Mouse (Mus musculus) MEL (cell line): ENCODE data around the gene Trim47. TPM values are rescaled to one million over a fixed set of nuclear protein-coding genes. Genes with fewer than 3 reads are reported as not detected.

Experiments
- DNase-seq: peaks from one replicate; pipeline ENCODE4 v3.0.0; 2011; ENCODE audit warnings: low read depth, low spot score
- H3K27ac ChIP-seq: 2 replicates; pipeline ENCODE4 v1.5.1; 2012; ENCODE audit warnings: low read depth, mild to moderate bottlenecking, control low read depth, low read length, moderate library complexity; ENCODE audit not compliant: control insufficient read depth
- H3K27me3 ChIP-seq, 2 experiments: fragments of 150-350 bp in 1 of 2; sonication (generic) in 1 of 2; 2 replicates each; pipeline ENCODE4 v1.6.1; 2012; ENCODE audit warnings: low read length in 2 of 2, mild to moderate bottlenecking in 2 of 2, improper control_type of control experiment in 1 of 2, moderate library complexity in 1 of 2; ENCODE audit not compliant: insufficient read depth in 2 of 2, control insufficient read depth in 1 of 2
- H3K36me3 ChIP-seq, 2 experiments: 2 replicates each; pipeline ENCODE4 v1.6.1; 2012 to 2014; ENCODE audit warnings: low read length in 2 of 2, improper control_type of control experiment in 1 of 2, inconsistent platforms in 1 of 2, mild to moderate bottlenecking in 1 of 2; ENCODE audit not compliant: insufficient read depth in 2 of 2, control insufficient read depth in 1 of 2
- H3K4me1 ChIP-seq, 2 experiments: fragments of 150-350 bp in 1 of 2; sonication (generic) in 1 of 2; 2 replicates each; pipeline ENCODE4 v1.6.1; 2012; ENCODE audit warnings: low read length in 2 of 2, improper control_type of control experiment in 1 of 2, mild to moderate bottlenecking in 1 of 2; ENCODE audit not compliant: insufficient read depth in 2 of 2, control insufficient read depth in 1 of 2
- H3K4me3 ChIP-seq, 2 experiments: fragments of 150-350 bp in 1 of 2; sonication (generic) in 1 of 2; 2 replicates each; pipeline ENCODE4 v1.5.1; 2012; ENCODE audit warnings: low read depth in 2 of 2, low read length in 2 of 2, mild to moderate bottlenecking in 2 of 2, moderate library complexity in 2 of 2, control low read depth in 1 of 2, improper control_type of control experiment in 1 of 2; ENCODE audit not compliant: control insufficient read depth in 1 of 2, insufficient read depth in 1 of 2
- H3K79me2 ChIP-seq: 2 replicates; pipeline ENCODE4 v1.6.1; 2012; ENCODE audit warnings: mild to moderate bottlenecking, low read length, moderate library complexity; ENCODE audit not compliant: control insufficient read depth, poor library complexity, insufficient read depth
- H3K9ac ChIP-seq: 2 replicates; pipeline ENCODE4 v1.6.1; 2012; ENCODE audit warnings: low read depth, mild to moderate bottlenecking, control low read depth, low read length, moderate library complexity; ENCODE audit not compliant: control insufficient read depth, poor library complexity, severe bottlenecking
- H3K9me3 ChIP-seq: fragments of 150-350 bp; sonication (generic); replicated peaks from 2 replicates; pipeline ENCODE4 v1.6.1; 2012; ENCODE audit warnings: mild to moderate bottlenecking, low read length, improper control_type of control experiment, moderate library complexity; ENCODE audit not compliant: insufficient read depth
- BHLHE40 ChIP-seq: IDR thresholded peaks from 2 replicates; pipeline ENCODE4 v1.6.1; 2012; ENCODE audit warnings: low read depth, mild to moderate bottlenecking, inconsistent platforms, low read length, improper control_type of control experiment, borderline replicate concordance
- CHD2 ChIP-seq: IDR thresholded peaks from 2 replicates; pipeline ENCODE4 v1.6.1; 2011; ENCODE audit warnings: low read length, improper control_type of control experiment
- CTCF ChIP-seq, 3 experiments: IDR thresholded peaks in 2 of 3; conservative IDR thresholded peaks in 1 of 3; 2 replicates each; pipeline ENCODE4 v1.5.1; 2011 to 2012; ENCODE audit warnings: low read length in 3 of 3, low read depth in 2 of 3, mild to moderate bottlenecking in 2 of 3, improper control_type of control experiment in 1 of 3, inconsistent platforms in 1 of 3, mixed read lengths in 1 of 3, moderate library complexity in 1 of 3; ENCODE audit not compliant: control insufficient read depth in 1 of 3, insufficient read depth in 1 of 3, poor library complexity in 1 of 3, severe bottlenecking in 1 of 3
- ELF1 ChIP-seq: IDR thresholded peaks from 2 replicates; pipeline ENCODE4 v1.6.1; 2014; ENCODE audit warnings: low read depth, mild to moderate bottlenecking, inconsistent platforms, low read length, improper control_type of control experiment, moderate library complexity
- EP300 ChIP-seq, 2 experiments: IDR thresholded peaks; 2 replicates each; pipeline ENCODE4 v1.6.1; 2011; ENCODE audit warnings: improper control_type of control experiment in 2 of 2, low read length in 2 of 2, low read depth in 1 of 2, mild to moderate bottlenecking in 1 of 2
- ETS1 ChIP-seq: IDR thresholded peaks from 2 replicates; pipeline ENCODE4 v1.6.1; 2012; ENCODE audit warnings: low read depth, mild to moderate bottlenecking, inconsistent platforms, low read length, improper control_type of control experiment, moderate library complexity
- GABPA ChIP-seq: IDR thresholded peaks from 2 replicates; pipeline ENCODE4 v1.6.1; 2012; ENCODE audit warnings: low read depth, mild to moderate bottlenecking, inconsistent platforms, low read length, improper control_type of control experiment, moderate library complexity
- MAX ChIP-seq: IDR thresholded peaks from 2 replicates; pipeline ENCODE4 v1.6.1; 2011; ENCODE audit warnings: low read length, improper control_type of control experiment
- MAZ ChIP-seq: IDR thresholded peaks from 2 replicates; pipeline ENCODE4 v1.6.1; 2012; ENCODE audit warnings: low read depth, mild to moderate bottlenecking, inconsistent platforms, low read length, improper control_type of control experiment
- MEF2A ChIP-seq: IDR thresholded peaks from 2 replicates; pipeline ENCODE4 v1.6.1; 2014; ENCODE audit warnings: low read depth, mild to moderate bottlenecking, inconsistent platforms, low read length, improper control_type of control experiment; ENCODE audit not compliant: poor library complexity, insufficient replicate concordance, severe bottlenecking; ENCODE audit errors: extremely low read depth
- MXI1 ChIP-seq: IDR thresholded peaks from 2 replicates; pipeline ENCODE4 v1.6.1; 2011; ENCODE audit warnings: mild to moderate bottlenecking, low read depth, low read length, improper control_type of control experiment
- MYC ChIP-seq: IDR thresholded peaks from 2 replicates; pipeline ENCODE4 v1.6.1; 2011; ENCODE audit warnings: low read depth, mild to moderate bottlenecking, low read length, improper control_type of control experiment, moderate library complexity
- NELFE ChIP-seq: IDR thresholded peaks from 2 replicates; pipeline ENCODE4 v1.6.1; 2011; ENCODE audit warnings: low read depth, low read length, improper control_type of control experiment
- POLR2A ChIP-seq, 2 experiments: IDR thresholded peaks; 2 replicates each; pipeline ENCODE4 v1.6.1; 2011 to 2012; ENCODE audit warnings: low read length in 2 of 2, mild to moderate bottlenecking in 2 of 2, control low read depth in 1 of 2, improper control_type of control experiment in 1 of 2, low read depth in 1 of 2, moderate library complexity in 1 of 2; ENCODE audit not compliant: control insufficient read depth in 1 of 2, insufficient read depth in 1 of 2, poor library complexity in 1 of 2
- POLR2AphosphoS2 ChIP-seq: IDR thresholded peaks from 2 replicates; pipeline ENCODE4 v1.6.1; 2011; ENCODE audit warnings: low read length, improper control_type of control experiment
- POLR2AphosphoS5 ChIP-seq: IDR thresholded peaks from 2 replicates; pipeline ENCODE4 v1.6.1; 2012; ENCODE audit warnings: low read depth, borderline replicate concordance, mild to moderate bottlenecking, inconsistent platforms, low read length, moderate library complexity, mixed read lengths
- RAD21 ChIP-seq: IDR thresholded peaks from 2 replicates; pipeline ENCODE4 v1.6.1; 2011; ENCODE audit warnings: mild to moderate bottlenecking, low read depth, low read length, improper control_type of control experiment
- SIN3A ChIP-seq: IDR thresholded peaks from 2 replicates; pipeline ENCODE4 v1.6.1; 2012; ENCODE audit warnings: low read length, improper control_type of control experiment, inconsistent platforms
- SMC3 ChIP-seq: IDR thresholded peaks from 2 replicates; pipeline ENCODE4 v1.6.1; 2011; ENCODE audit warnings: low read depth, low read length, improper control_type of control experiment
- TAL1 ChIP-seq: IDR thresholded peaks from 2 replicates; pipeline ENCODE4 v1.6.1; 2012; ENCODE audit warnings: mild to moderate bottlenecking, inconsistent platforms, low read length, moderate library complexity, mixed read lengths
- TBP ChIP-seq: IDR thresholded peaks from 2 replicates; pipeline ENCODE4 v1.8.0; 2011; ENCODE audit warnings: low read depth, low read length, improper control_type of control experiment
- TCF12 ChIP-seq: IDR thresholded peaks from 2 replicates; pipeline ENCODE4 v1.6.1; 2014; ENCODE audit warnings: low read depth, mild to moderate bottlenecking, inconsistent platforms, low read length, improper control_type of control experiment, moderate library complexity
- USF1 ChIP-seq: IDR thresholded peaks from 2 replicates; pipeline ENCODE4 v1.6.1; 2014; ENCODE audit warnings: low read depth, mild to moderate bottlenecking, inconsistent platforms, low read length, improper control_type of control experiment, moderate library complexity
- USF2 ChIP-seq, 2 experiments: IDR thresholded peaks; 2 replicates each; pipeline ENCODE4 v1.6.1; 2011 to 2012; ENCODE audit warnings: improper control_type of control experiment in 2 of 2, low read length in 2 of 2, borderline replicate concordance in 1 of 2, inconsistent platforms in 1 of 2, low read depth in 1 of 2, mild to moderate bottlenecking in 1 of 2; ENCODE audit not compliant: insufficient read depth in 1 of 2
- ZC3H11A ChIP-seq: IDR thresholded peaks from 2 replicates; pipeline ENCODE4 v1.6.1; 2012; ENCODE audit warnings: low read depth, mild to moderate bottlenecking, inconsistent platforms, low read length, improper control_type of control experiment
- ZNF384 ChIP-seq: IDR thresholded peaks from 2 replicates; pipeline ENCODE4 v1.6.1; 2012; ENCODE audit warnings: low read depth, mild to moderate bottlenecking, inconsistent platforms, low read length, improper control_type of control experiment
- polyA plus RNA-seq, 2 experiments: library from polyadenylated mRNA; stranded (reverse) in 1 of 2; unstranded in 1 of 2; fragments of >175 nt in 1 of 2; fragments of >200 nt in 1 of 2; gene quantifications; 2 replicates each; pipeline versions ENCODE4 v1.2.1 to v1.2.4; 2012; ENCODE audit warnings: low replicate concordance in 2 of 2, low read depth in 1 of 2; ENCODE audit not compliant: insufficient read length in 2 of 2, insufficient read depth in 1 of 2, missing spikeins in 1 of 2
- total RNA-seq: library from RNA; depleted of rRNA; stranded (reverse); fragments of 300-350 nt; gene quantifications from 2 replicates; pipeline ENCODE4 v1.2.3, GENCODE M21; 2012

The Trim47 gene
- total and polyA plus RNA-seq, 3 experiments = 5.6 to 6.7 TPM; not detected in 1

- Histone ChIP-seq H3K4me1 (peaks cover 10 to 39% of the 10 kb centered on the region in 2 experiments), H3K79me2 (peaks cover 9% of the 10 kb centered on the region), H3K9me3 (no peaks in the 10 kb centered on the region), H3K4me3 (peak overlapping the region; percentile 53 to 78), H3K27me3 (no peaks in the 10 kb centered on the region), H3K36me3 (peaks cover 0 to 36% of the 10 kb centered on the region in 2 experiments; a peak in 2 of 4 replicates), H3K9ac (peak overlapping the region; percentile 86), H3K27ac (peak overlapping the region; percentile 93)
- DNase-seq = peak; percentile 96
- TF ChIP-seq USF1 (peak; percentile 81), NELFE (peak; percentile 72), ELF1 (peak; percentile 54), CTCF (IDR thresholded peaks at IDR 0.05 in 2 of 3, conservative IDR thresholded peaks at IDR 0.05 in 1 of 3; ENCODE audit: control insufficient read depth in 1 of 3, insufficient read depth in 1 of 3, low read depth in 2 of 3, low read length in 3 of 3, poor library complexity in 1 of 3, severe bottlenecking in 1 of 3) (peak; percentile 66 to 96 (median 95)), CHD2 (no peak), ETS1 (peak; percentile 68; the same call in 1 of the 2 replicates), POLR2A (IDR thresholded peaks at IDR 0.05; ENCODE audit: control insufficient read depth in 1 of 2, insufficient read depth in 1 of 2, low read depth in 1 of 2, low read length in 2 of 2, poor library complexity in 1 of 2) (peak; percentile 44 to 46; a peak in 2 of 4 replicates), SMC3 (peak; percentile 64), MXI1 (peak; percentile 81), TAL1 (no peak), BHLHE40 (peak; percentile 56; the same call in 1 of the 2 replicates), TBP (peak; percentile 51), MYC (peak; percentile 62; the same call in 1 of the 2 replicates), USF2 (IDR thresholded peaks at IDR 0.05; ENCODE audit: borderline replicate concordance in 1 of 2, insufficient read depth in 1 of 2, low read depth in 1 of 2, low read length in 2 of 2) (no peak), ZC3H11A (peak; percentile 62), GABPA (no peak), RAD21 (peak; percentile 74), POLR2AphosphoS2 (no peak), POLR2AphosphoS5 (no peak), SIN3A (peak; percentile 56), TCF12 (peak; percentile 68), EP300 (IDR thresholded peaks at IDR 0.05; ENCODE audit: low read depth in 1 of 2, low read length in 2 of 2) (0 out of 4 replicates have a peak, but pooled peaks of 1 of the 2 experiments have one; percentile 5), MEF2A (no peak), MAX (peak; percentile 78), MAZ (peak; percentile 94; the same call in 1 of the 2 replicates), ZNF384 (0 out of 2 replicates have a peak, but pooled peaks have one; percentile 18)
Measured at GRCm38 (mm10) chr11:116087194-116088130, 39.5 kb downstream of the Trim47 start.
